Mouse (Mus musculus): ENCODE data around the gene Nudcd3. TPM values are rescaled to one million over a fixed set of nuclear protein-coding genes. Genes with fewer than 3 reads are reported as not detected.

The Nudcd3 gene
- total and polyA plus RNA-seq, 3 experiments: 30.7 to 82.2 (median 35.6) TPM

DNA sequence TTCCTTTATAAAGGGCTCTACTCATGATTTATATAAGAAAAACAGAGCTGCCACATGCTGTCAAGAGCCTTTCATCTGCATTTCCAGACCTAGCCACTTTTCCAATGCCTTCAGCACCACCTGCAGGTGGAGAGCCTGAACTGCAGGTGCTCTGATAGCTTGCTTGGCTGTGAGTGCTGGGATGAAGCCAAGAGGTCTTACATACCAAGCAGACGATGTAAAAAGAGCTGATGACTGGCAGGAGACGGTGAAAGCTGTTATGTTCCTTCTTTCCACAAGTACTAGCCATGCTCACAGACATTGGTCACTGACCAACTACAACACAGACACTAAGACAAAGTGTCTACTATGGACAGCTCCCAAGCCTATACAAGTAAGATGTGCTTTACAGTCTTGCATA, 12.3 kb downstream of the Nudcd3 start (continued):
- TF ChIP-seq RAD21 (IDR thresholded peaks at IDR 0.05; ENCODE audit: low read depth, low read length) (no peak; the same call in none of the 2 replicates), ZNF384 (IDR thresholded peaks at IDR 0.05; ENCODE audit: low read depth, low read length) (no peak), ZKSCAN1 (IDR thresholded peaks at IDR 0.05; ENCODE audit: borderline replicate concordance, low read depth, low read length) (no peak), MXI1 (IDR thresholded peaks at IDR 0.05; ENCODE audit: low read depth, low read length) (no peak), ZC3H11A (IDR thresholded peaks at IDR 0.05; ENCODE audit: low read depth, low read length) (peak; percentile 63; the same call in 1 of the 2 replicates), NELFE (IDR thresholded peaks at IDR 0.05; ENCODE audit: low read depth, low read length) (peak; percentile 45; the same call in 1 of the 2 replicates), E2F4 (IDR thresholded peaks at IDR 0.05; ENCODE audit: insufficient replicate concordance, low read depth, low read length) (no peak), PAX5 (IDR thresholded peaks at IDR 0.05; ENCODE audit: low read length) (no peak), EP300 (IDR thresholded peaks at IDR 0.05; ENCODE audit: low read length) (no peak)

DNA sequence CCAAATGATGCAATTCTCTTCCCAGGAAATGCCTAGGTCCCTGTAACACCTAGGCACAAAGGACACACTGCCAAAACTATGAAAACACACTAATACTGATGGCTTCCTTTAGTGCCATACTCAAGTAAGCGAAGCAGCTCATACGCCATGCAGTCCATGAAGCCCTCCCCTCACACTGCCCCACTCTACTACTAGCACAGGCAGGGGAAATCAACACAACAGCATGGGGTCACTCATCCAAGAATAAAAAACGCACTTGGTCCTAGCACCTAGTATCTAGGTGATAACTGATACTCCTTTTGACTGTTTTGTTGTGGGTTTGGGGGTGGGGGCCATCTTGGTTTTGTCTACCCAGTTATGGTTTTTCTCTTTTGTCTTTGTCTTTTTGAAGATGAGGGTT, 12.8 kb downstream of the Nudcd3 start:
- dilution Hi-C loops (cut with MboI; ENCODE audit: extremely low pct_ligation_motif_present, extremely low pct_unique_long_range_greater_than_20kb, low sequenced_read_pairs): no loop called here
- H3K36me3 ChIP-seq (replicated peaks in 1 of 2; ENCODE audit: control insufficient read depth in 1 of 2, insufficient read depth in 1 of 2, low read length in 1 of 2): peaks cover 29 to 67% of the 10 kb centered on the region in 2 experiments

DNA sequence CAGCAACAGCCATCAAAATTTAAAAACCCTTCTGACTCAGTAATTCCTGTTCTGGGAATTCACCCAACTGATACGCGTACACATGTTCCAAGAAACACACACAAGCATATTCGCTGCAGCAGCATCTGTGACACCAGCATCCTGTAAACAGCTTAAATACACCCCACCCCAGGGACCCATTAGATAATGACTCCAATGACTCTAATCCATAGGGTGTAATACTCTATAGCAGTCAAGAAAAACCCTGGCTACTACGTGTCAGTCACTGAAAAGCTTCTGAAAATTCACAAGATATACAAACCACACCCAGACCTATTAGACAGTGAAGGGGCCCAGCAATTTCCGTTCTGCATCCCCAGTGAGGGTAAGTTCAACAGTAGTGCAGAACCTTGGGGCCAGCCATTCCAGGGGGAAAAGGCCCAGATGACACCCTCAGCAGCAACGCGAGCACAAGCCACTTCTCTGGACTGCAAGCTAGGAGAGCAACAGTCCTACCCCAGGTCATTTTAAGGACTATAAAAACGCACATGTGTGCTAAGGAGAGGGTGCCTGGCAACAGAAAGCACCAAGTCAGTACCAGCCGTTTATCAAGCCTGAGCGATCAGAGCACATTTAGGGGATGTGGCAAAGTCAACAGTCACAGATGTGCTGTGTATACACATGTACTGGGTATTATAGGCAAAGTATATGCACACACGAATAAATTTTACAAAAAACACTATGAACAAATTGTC, 15.8 kb downstream of the Nudcd3 start:
- peak overlapping the region; percentile 36; the same call in 1 of the 2 replicates for H3K27ac ChIP-seq (ENCODE audit: insufficient read depth, low read depth)
- H3K4me1 ChIP-seq (ENCODE audit: control insufficient read depth in 1 of 2, insufficient read depth in 2 of 2): peaks cover 10 to 58% of the 10 kb centered on the region in 2 experiments
- in situ Hi-C loops (cut with MboI; ENCODE audit: low pct_ligation_motif_present, low pct_unique_long_range_greater_than_20kb, low sequenced_read_pairs) (no loop called here), dilution Hi-C loops (cut with MboI; ENCODE audit: extremely low pct_ligation_motif_present, extremely low pct_unique_long_range_greater_than_20kb, low sequenced_read_pairs) (no loop called here)
- no peaks in the 10 kb centered on the region for H3K9me3 ChIP-seq (replicated peaks; ENCODE audit: low read length)
- H3K4me2 ChIP-seq (ENCODE audit: insufficient read depth, low read depth, poor library complexity, severe bottlenecking): 0 out of 2 replicates have a peak overlapping the region, but pooled peaks have one; percentile 9
- H3K79me2 ChIP-seq (replicated peaks; ENCODE audit: control insufficient read depth, extremely low read depth, insufficient read depth, poor library complexity, severe bottlenecking): peaks cover 56% of the 10 kb centered on the region
- H3K36me3 ChIP-seq (replicated peaks in 1 of 2; ENCODE audit: control insufficient read depth in 1 of 2, insufficient read depth in 1 of 2, low read length in 1 of 2): peaks cover 14 to 56% of the 10 kb centered on the region in 2 experiments
- H3K9ac ChIP-seq (ENCODE audit: insufficient read depth, low read depth): no peak overlapping the region
- peak; percentile 43; the same call in 1 of the 2 replicates for TF ChIP-seq EP300 (IDR thresholded peaks at IDR 0.05; ENCODE audit: low read length)
- no peak for TF ChIP-seq NELFE (IDR thresholded peaks at IDR 0.05; ENCODE audit: low read depth, low read length)
- no peak for TF ChIP-seq RAD21 (IDR thresholded peaks at IDR 0.05; ENCODE audit: low read depth, low read length)
- peak; percentile 39; the same call in 1 of the 2 replicates for TF ChIP-seq ETS1 (conservative IDR thresholded peaks at IDR 0.05; ENCODE audit: low read depth, low read length)
- DNase-seq (ENCODE audit: extremely low read depth): peak; percentile 62
- H3K27me3 ChIP-seq (replicated peaks): no peaks in the 10 kb centered on the region
- no peak overlapping the region for H3K4me3 ChIP-seq (replicated peaks in 1 of 3; ENCODE audit: low read depth in 2 of 3, low read length in 2 of 3, poor library complexity in 1 of 3)

More for the DNA sequence above, 12.8 kb downstream of the Nudcd3 start:
- no peak overlapping the region for H3K4me2 ChIP-seq (ENCODE audit: insufficient read depth, low read depth, poor library complexity, severe bottlenecking)
- no peaks in the 10 kb centered on the region for H3K9me3 ChIP-seq (replicated peaks; ENCODE audit: low read length)
- peaks cover 57% of the 10 kb centered on the region for H3K79me2 ChIP-seq (replicated peaks; ENCODE audit: control insufficient read depth, extremely low read depth, insufficient read depth, poor library complexity, severe bottlenecking)
- H3K9ac ChIP-seq (ENCODE audit: insufficient read depth, low read depth): no peak overlapping the region
- DNase-seq (ENCODE audit: extremely low read depth): no peak
- no peak overlapping the region for H3K4me3 ChIP-seq (replicated peaks in 1 of 3; ENCODE audit: low read depth in 2 of 3, low read length in 2 of 3, poor library complexity in 1 of 3)
- no peak for TF ChIP-seq MEF2A (IDR thresholded peaks at IDR 0.05; ENCODE audit: borderline replicate concordance, low read depth, low read length)
- peaks cover 7 to 40% of the 10 kb centered on the region in 2 experiments for H3K4me1 ChIP-seq (ENCODE audit: control insufficient read depth in 1 of 2, insufficient read depth in 2 of 2)
- H3K27ac ChIP-seq (ENCODE audit: insufficient read depth, low read depth): no peak overlapping the region
- no peaks in the 10 kb centered on the region for H3K27me3 ChIP-seq (replicated peaks)
- in situ Hi-C loops (cut with MboI; ENCODE audit: low pct_ligation_motif_present, low pct_unique_long_range_greater_than_20kb, low sequenced_read_pairs): no loop called here
